Mouse (Mus musculus) R1 (cell line): ENCODE results near the gene Mrap.

ENCODE experiments used
- DNase-seq: peaks from one replicate; pipeline ENCODE4 v3.0.0-alpha.2; 2018; ENCODE audit warnings: low read depth, low spot score

Mrap gene

DNA sequence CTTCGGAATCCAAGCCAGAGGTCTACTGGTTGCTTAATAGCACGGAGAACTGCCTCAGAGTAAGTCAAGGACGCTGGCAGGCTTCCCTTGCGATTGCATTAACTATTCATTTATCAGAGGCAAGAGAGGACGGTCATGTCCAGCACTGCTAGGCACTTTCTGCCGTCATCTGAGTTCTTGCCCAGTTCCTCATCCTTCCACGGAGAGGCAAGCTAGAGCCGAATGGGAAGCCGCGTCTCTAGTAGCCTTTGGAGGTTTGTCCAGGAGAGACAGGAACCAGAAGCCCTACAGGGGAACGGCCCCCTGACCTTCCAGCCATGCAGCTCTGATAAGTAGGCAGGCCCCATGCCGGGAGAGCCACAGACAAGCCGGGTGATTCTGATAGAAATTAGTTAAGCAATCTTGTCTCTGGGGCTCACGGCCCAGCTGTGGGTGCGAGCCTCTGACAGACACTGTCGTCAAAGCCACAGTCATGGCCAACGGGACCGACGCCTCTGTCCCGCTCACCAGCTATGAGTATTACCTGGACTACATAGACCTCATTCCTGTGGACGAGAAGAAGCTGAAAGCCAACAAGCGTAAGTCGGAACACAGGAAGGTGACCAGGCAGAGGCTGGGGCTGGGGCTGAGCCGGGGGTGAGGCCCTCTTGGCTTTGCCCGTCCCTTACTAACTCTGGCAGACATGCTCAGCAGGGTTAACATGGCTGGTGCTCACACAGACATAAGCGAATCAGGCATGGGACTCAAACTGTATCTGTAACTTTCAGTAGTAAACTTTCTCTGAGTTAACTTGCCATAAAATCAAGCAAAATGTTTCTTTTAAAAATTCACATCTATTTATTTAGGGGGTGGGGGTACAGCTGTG lies at the start of gene Mrap:
TSS of gene Mrap (plus strand) at position 116 of the 865 bp plus-strand sequence.
- no peak for DNase-seq

DNA sequence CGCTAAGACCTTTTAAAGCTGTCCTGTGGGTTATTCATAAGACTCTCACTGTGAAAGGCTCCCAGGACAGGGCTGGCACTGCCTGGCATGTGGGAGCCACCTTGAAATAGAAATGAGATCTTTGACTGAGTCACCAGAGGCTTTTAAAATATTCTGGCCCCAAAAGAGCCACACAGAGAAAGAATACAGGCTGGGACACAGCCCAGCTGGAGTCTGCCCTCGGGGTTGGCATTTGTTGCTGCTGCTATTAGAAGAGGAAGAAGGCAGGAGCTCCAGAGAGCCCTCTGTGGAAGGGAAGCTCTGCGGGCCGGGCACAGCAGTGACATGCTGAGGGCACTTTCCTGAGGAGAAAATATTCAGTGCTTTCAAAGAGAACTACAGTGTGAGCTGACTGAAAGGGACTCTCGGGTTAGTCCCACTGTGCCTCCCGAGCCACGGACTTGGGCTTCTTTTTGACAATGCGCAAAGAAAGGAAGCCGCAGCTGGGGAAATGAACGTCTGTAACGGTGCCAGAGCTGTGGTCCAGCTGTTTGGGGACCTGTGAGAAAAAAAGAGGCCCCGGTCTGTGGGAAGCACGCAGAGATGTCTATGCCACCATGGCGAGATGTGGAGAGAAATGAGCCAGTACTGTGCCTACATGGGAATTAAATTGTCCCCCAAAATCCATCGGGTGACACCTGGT lies 45.2 kb upstream of the Mrap start:
- no peak for DNase-seq

DNA sequence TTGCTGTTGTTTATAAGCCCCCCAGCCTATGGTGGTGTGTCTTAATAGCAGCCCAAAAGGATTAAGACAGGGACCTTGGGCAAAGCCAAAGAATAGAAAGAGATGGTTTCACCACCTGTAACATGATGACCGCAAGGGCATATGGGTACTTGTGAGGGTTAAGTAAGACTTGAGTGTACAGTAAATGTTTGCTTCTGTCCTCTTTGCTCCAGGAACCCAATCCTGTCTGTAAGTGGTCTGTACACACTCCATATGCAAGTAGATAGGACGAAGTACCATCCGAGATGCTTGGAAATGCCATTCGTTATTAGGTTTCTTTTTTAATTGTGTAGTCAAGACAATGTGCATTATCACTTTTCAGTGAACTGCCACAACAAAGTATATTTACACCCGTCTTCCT lies 44.4 kb upstream of the Mrap start:
- no peak for DNase-seq

DNA sequence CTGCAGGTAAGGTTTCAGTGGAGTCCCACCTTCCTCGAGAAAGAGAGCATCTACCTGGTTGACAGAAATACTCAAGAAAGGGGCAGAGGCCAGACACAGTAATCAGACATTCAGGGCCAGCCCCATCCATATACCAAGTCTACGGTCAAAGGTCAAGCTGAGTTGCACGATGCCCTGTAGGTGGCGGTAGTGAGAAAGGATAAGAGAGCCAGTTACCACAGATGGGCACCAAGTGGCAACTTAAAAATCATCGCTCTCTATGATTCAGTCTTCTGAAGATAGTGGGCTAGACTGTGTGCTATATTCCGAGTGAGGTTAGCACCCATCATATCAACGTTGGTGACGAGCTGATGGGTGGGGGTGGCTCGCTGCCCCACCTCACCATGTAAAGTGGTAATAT lies 43.3 kb upstream of the Mrap start:
- DNase-seq, result peak; percentile 92

DNA sequence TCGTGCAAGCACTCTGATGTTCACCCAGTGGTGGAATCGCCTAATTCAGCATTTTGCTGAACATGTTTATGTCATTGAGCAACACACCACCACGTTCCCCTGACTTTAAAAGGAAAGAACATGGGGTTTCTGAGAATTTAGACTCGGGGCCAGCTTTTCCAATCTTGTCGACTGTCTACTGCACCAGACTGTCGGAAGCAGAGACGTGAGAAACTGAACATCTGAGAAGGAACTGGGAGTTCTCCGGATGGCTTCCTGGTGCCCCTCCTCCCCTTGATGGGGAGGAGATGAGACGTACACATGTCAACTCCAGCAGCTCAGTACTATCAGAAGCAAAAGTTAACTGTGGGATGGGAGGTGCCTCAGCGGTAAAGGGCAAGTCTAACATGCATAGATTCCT lies 42.9 kb upstream of the Mrap start:
- no peak for DNase-seq

DNA sequence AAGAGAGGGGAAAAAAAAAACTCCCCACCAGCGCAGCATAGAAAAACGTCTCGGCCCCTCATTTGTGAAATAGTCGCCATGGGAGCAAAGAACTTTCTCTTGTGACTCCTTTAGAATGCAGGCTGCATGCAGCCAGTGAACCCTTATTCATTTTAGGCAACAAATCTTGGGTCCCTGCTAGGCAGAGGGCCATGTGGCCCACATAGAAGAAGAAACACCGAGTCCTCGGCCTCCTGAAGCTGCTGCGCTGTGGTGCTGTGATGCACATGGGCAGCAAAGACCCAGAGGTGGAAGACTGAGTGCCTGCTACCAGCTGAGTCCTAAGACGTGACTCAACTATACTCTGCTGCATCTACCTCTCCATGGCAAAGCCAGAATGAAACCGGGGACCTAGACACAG lies 41.7 kb upstream of the Mrap start:
- DNase-seq, result no peak

DNA sequence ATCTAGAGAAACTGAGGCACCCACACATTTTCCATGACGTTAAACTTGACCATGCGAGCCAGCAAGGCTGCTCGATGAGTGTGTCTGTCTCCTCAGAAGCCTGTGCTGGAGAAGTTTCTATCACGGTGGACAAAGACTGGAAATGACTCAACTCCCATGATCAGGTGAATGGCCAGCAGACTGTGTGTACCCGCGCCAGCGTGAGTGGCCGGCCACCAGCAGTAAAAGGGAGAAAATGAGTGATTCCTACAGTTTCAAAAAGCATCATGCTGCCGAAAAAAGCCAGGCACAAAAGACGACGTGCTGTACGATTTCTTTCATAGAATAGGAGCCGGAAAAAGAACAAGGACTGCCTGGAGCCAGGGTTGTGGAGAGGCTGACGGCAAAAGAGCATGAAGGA lies 38.6 kb upstream of the Mrap start:
- DNase-seq, result no peak

DNA sequence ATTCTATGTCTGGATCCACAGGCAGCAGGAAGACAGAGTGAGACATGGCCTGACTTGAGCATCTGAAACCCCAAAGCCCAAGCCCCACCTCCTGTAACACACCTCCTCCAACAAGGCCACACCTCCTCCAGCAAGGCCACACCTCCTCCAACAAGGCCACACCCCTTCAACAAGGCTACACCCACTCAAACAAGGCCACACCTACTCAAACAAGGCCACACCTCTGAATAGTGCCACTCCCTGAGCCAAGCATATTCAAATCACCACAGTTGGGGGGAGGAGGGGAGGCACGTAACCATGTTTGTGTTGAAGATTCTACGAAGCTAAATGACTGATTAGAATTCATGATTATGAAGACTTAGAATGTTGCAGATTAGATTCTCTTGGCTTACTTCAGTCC lies 36.5 kb upstream of the Mrap start:
- DNase-seq, result peak; percentile 87

DNA sequence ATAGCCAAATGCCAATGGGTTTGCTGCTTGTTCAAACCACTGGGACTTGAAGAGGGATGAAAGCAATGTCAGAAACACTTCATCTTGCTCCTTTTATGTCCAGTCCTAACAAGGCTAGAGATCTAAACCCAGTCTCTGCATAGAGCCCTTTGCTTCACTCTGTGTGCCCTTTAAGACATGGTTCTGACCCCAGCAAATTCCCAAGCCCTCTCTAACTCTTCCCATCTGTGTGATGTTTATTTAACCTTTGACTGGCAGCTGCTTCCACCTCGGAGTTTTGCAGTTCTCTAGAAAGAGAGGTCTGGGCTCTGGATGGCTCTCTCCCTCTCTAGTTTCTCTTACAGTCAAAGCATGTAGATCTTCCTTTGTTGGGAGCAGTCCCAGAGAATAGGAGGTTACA lies 34.4 kb upstream of the Mrap start:
- DNase-seq, result no peak

DNA sequence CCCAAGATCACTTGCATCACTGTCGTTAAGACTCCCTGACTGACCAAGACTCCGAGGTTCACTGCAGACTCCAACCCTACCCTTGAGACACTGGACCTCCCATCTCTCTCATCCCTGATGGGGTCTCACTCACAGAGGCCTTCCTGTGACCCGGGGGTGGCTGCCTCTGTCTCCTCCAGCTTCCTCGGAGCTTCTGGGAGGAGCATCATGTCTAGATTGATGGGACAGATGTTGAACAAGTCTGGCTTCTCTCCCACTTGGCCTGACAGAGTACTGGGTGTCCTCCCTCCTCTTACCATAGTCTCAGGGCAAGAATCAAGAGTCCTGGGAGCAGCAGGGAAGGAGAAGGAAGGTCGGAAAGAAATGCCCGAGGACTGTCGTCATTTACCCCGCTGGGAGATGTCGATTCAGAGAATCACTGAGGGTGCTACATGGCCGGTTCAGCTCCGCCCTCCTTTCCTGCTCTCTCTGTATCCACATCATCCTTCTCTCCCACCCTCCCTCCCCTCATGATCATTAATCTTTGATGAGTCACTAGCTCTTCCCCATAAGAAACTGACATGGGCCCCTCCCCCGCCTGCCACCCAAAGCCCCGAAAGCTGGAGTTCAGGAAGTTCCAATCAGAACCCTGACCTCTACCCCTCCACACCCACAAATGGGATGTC lies 33.7 kb upstream of the Mrap start:
- DNase-seq, result no peak

DNA sequence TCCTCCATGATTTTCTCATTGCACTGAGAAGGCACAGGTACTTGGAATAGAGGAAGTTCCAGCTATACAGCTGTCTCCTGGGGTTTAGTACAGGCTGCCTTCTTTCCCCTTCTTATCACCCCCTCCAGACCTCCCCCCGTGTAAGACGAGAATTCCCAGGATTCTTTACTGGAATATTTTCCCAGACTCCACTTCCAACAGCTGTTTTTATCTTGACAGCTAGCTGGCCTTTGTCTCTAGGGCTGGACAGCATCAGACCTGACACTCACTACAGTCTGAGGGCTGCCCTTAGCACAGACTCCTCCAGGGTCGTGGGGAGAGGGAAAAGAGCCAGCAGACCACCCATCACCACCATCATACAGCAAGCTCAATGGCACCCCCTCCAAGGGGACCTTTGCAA lies 31.7 kb upstream of the Mrap start:
- no peak for DNase-seq

DNA sequence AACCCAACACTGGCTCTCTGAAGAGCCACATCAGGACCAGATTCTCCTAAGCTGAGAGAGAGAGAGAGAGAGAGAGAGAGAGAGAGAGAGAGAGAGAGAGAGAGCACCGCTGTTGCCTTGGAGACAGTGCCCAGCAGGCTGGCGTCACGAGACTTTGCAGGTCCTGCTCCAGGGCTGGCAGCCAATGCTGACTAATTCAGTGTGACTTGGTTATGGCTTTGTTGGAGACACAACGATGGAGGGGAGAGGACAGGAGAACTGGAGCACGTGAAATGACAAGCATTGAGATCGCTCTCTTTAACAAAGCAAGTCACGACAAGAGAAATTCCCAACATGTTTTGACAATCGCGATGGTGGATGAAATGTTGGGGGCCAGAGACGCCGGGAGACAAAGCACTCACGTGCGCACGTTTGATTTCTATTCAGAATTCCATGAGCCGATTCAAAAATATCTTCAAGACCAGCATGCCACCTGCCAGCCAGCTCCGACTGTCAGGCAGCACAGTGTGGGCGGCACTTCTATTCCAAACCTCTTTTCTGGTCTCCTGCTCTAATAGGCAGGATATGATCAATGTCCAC lies 28.2 kb upstream of the Mrap start:
- DNase-seq, result no peak

DNA sequence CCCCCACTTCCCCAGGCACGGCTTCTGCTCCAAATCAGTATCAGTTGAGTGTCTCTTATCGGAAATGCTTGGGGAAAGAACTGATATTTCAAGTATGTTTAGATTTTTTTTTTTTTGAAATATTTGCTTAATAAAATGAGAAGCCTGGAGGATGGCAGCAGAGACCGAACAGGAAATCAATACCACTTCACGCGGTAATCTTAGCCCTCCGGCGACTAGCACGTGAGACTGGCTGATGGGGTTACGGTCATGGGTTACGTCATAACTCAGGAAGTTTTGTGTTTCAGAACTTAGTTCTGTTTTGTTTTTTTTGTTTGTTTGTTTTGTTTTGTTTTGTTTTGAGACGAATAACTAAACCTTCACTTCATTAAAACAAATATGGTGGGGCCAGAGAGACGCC lies 27.7 kb upstream of the Mrap start:
- DNase-seq, result no peak

DNA sequence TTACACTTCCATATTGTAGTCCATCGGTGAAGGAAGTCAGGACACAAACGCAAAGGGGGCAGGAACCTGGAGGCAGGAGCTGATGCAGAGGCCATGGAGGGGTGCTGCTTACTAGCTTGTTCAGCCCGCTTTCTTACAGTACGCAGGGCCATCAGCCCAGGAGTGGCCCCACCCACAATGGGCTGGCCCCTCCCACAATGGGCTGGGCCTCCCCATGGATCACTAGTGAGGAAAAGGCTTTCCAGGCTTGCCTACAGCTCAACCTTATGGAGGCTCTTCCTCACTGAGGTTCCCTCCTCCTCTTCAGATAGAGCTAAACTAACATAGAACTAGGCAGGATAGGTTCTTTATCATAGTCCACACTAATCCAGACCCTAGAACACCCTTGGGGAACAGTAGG lies 14.0 kb upstream of the Mrap start:
- peak; percentile 78 for DNase-seq

DNA sequence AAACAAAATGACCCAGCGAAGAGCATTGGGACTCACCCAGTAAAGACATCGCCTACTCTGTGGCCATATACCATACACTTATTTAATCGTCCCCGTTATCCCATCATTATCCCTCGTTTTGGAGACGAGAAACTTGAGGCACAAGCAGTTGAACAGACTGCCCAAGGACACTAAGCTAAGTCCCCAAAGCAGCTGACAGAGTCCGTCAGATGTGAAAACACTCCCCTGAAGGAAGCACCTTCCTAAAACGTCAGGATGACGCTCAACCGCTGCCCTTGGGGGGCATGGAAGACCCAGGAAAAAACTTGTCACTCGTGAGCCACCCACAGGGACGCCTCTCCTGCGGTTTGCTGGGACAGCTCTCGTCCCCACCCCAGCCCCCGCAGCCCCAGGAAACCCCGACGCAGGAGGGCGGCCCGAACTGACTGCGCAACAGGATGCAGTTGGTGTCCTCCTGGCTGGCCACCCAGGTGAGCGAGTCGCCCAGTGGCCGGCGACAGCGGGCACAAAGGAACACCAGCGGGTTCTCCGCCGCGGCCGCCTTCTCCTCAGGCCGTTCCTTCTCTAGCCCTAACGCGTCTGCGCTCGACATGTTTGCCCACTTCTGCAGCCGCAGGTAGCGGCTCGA lies 11.3 kb upstream of the Mrap start:
- DNase-seq, result no peak

DNA sequence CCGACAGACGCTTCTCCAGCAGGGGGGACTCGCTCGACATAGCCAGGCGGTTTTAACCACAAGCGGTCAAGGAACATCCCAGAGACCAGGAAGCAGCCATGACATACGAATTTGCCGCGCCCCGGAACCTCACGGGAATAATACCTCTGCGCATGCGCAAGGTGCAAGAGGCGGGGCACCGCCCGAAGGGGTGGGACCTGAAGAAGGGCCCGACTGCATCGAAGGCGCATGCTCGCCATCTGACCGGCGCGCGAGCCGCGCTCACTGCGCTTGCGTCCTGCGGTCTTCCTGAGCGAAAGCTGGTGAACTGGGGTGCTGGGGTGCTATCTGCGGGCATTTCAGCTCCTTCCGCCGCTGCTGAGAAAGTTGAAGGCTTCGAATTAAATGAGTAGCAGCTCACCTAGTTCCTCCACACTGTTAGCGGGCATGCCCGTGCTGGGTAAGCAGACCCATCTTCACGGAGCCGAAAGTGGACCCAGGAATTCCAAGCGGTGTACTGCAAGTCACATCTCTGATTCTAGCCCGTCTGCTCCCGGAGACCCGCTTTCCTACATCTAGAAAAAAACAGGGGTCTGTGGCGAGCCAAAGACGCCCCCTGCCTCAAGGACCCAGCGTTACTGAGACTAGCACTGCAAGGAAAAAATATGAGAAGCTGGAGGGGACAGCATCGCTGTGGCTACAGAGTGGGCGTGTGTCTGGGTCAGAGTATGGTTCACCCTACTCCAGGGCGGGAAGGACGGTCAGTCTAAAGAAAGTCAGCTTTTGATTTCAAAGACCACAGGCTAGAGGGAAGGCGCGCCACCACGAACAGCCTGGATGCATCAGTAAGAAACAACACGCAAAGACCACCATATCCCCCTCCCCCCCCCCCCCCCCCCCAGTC lies 10.5 kb upstream of the Mrap start, which contains the start of gene Mis18a:
TSS of gene Mis18a (minus strand) at position 172 of the 883 bp plus-strand sequence.
- peak; percentile 95 for DNase-seq

DNA sequence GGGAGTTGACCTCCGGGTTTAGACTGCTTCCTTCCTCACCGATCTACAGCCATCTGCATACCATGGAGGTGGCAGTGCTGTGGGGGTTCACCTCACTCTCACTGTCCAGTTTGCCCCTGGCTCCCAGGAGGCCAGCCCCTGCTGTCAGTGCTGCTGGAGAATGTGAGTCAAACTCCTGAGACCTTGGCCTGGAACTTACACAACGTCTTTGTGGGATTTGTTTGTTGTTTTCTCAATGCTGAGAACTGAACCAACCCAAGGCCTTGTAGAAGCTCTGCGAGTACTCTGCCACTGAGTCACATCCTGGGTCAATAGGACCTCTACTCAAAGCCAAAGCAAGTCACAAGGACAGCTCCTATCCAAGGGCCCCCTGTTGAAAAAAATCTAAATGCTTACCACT lies 2.4 kb upstream of the Mrap start:
- no peak for DNase-seq

DNA sequence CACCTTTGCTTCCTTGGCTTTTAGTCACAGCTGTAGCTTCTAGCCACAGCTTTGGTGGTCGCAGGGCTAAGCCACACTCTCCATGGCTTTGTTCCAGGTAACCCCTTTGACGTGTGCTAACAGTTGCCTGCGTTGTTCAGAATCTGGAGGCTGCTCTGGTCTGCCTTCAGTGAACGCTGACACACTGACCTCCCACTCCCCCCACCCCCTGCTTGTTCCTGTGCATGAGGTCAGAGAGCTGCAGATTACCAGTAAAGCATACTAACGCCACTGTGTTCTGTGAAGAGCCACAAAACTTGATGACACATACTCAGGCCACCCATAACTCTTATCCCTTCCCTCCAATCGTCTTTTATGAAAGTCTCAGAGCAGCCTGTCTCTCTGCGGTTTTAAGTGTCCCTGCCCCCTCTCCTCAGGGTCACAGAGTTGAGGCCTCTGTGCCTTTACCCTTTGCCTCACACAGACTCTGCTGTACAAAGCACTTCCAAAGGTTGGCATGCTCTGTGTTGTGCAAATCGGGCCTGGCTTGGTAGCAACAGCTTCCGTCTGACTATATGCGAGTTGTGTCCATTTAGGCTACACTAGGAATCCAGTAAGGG lies 1.2 kb upstream of the Mrap start:
- no peak for DNase-seq

DNA sequence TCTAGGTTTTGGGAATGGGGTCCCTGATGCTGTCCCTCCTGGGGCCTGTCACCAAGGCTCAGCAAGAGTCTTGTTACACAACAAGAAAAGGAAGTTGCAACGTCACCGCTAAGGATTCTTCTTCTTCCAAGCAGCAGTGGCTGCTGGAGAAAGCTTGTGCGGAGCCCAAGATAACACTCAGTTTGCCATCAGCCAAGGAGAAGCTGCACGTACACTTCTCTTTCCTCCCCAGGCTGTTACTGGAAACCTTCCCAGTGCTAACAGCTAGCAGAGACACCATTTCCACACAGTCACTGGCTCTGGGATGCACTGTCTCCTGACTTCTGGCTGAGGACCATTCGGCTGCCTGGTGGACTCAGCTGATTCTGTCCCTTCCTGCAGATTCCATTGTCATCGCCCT lies 9.1 kb downstream of the Mrap start:
- DNase-seq, result no peak

DNA sequence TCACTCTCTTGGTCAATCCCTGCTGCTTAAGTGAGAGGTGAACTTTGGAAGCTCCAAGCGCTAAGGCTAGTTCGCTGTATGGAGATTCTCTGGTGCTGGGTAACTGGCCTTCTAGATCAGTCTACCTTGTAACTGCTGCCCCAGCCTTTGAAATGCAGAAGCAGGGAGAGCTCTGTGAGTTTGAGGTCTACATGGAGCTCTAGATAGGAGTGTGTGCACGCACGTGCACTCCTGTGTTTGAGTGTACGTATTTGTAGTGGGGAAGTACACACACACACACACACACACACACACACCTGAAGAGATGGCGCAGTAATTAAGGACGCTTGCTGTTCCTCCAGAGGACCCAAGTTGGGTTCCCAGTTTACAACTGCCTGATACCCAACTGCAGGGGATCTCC lies 10.2 kb downstream of the Mrap start:
- DNase-seq, result no peak
